Mouse (Mus musculus): Measurements from ENCODE around the gene Ncor2. TPM values are rescaled to one million over a fixed set of nuclear protein-coding genes. Genes with fewer than 3 reads are reported as not detected.

Ncor2 gene
- polyA plus RNA-seq, 1 experiment from 2014 or later, result 78.3 TPM

DNA sequence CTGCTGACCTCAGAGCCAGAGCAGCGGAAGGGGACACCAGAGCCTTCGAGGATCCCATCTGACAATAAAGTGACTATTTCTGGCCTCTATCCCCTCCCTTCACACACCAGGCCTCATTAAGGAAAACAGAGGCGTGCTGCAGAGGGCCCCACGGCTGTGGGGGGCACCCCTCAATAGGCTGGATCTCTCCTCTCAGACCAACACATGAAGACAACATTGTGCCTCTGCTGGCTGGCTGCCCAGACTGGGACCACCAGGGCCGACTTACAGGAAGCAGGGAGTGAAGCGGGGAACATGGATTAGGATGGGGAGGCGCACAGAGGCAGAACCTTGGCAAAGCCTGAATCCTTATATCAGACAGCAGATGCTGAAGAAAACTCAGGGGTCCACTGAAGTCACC, 76.1 kb downstream of the Ncor2 start:
- Histone ChIP-seq H3K79me2 (ENCODE audit: inconsistent target) (peaks cover 35% of the 10 kb centered on the region), H3K27ac (no peak overlapping the region), H3K4me3 (ENCODE audit: inconsistent target) (no peak overlapping the region), H3K36me3 (ENCODE audit: inconsistent target) (peaks cover 50% of the 10 kb centered on the region)
- WGBS (ENCODE audit: missing documents), result 90% methylated on average over 7 of the region's 7 CpGs

DNA sequence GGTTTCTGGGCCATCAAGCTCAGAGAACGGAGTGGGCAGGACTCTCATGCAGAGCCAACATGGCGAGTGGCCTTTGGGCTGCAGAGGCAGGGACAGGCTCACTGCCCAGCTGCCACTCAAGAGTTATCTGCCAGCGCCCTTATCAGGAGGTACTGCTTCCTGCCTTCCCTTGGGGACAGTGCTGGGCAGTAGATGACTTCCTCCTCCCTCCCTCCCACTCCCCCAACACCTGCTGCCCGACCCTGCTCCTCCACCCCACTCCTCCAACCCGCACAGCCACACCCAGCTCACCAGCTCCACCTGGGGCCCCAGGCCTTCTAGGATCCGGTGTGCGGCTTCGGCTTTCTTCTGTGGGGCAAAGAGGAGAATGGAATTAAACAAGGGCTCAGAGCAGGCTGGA, 76.7 kb downstream of the Ncor2 start:
- Histone ChIP-seq H3K4me3 (ENCODE audit: inconsistent target) (no peak overlapping the region), H3K27ac (no peak overlapping the region), H3K79me2 (ENCODE audit: inconsistent target) (peaks cover 35% of the 10 kb centered on the region), H3K36me3 (ENCODE audit: inconsistent target) (peaks cover 55% of the 10 kb centered on the region)
- 70% methylated on average over 8 of the region's 8 CpGs for WGBS (ENCODE audit: missing documents)

DNA sequence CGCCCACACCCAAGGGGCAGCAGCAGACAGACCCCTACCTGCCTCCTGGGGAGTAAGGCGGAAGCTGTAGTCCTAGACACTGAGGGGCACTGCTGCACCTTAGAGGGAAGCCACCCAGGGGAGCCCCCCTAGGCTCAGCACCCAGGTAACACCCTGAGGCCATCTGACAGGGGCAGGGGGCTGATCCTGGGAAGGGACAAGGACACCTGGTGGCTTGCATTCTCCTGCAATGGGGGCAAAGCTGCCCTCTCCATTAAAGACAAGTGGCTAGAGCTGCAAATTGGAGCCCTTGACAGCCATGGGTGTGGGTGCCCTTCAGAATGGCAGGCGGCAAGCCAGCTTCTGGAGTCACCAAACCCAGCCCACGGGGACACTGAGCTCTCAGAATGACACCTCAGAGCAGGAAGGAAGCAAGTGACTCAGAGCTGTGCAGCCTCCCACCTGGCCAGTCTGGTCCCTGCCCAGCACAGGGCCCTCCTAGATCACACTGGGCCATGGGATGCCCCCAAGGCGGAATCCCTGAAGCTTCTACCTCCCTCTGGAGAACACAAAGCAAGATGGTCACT, 79.2 kb downstream of the Ncor2 start:
- Histone ChIP-seq H3K36me3 (ENCODE audit: inconsistent target) (peaks cover 74% of the 10 kb centered on the region), H3K79me2 (ENCODE audit: inconsistent target) (peaks cover 23% of the 10 kb centered on the region; the same call in 1 of the 2 replicates), H3K27ac (no peak overlapping the region), H3K4me3 (ENCODE audit: inconsistent target) (no peak overlapping the region)
- 84% methylated on average over 5 of the region's 5 CpGs for WGBS (ENCODE audit: missing documents)

DNA sequence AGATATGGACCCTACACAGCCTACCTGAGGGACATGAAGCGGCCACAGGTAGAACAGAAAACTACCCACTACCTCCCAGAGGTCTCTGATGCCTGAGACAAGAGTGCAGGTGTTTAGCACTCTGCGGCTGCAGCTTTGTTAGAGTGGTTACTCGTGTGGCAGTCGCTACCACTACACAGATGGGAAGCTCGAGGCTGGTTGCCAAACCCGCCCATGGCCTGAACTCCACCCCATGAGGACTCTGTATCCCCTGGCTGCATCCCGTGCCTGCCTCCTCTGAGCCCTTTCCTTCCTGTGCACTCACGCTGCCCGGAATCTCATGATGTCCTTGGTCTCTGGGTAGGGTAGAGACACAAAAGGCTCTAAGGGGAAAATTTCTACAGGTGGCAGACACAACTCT, 80.3 kb downstream of the Ncor2 start:
- Histone ChIP-seq H3K27ac (no peak overlapping the region), H3K4me3 (ENCODE audit: inconsistent target) (no peak overlapping the region), H3K36me3 (ENCODE audit: inconsistent target) (peaks cover 71% of the 10 kb centered on the region), H3K79me2 (ENCODE audit: inconsistent target) (peaks cover 12% of the 10 kb centered on the region; the same call in 1 of the 2 replicates)
- 93% methylated on average over 9 of the region's 9 CpGs for WGBS (ENCODE audit: missing documents)

DNA sequence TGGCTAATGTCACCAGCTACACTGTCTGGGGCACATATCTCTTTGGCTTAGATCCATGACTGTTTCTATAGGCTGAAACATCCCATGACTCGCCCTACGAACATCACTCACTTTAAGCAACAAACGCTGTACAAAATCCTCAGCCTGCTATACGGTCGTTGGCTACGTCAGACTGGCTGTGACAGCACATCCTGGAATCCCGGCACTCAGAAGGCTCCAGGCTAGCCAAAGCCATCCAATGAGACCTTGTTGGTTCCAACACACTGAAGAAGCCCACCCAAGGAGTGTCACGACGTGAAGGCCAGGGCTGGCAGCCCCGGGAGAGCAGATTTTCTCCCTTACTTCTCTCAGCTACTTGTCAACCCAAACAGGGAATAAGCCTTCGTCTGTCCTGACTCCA, 82.7 kb downstream of the Ncor2 start:
- no peak overlapping the region for H3K4me3 ChIP-seq (ENCODE audit: inconsistent target)
- WGBS (ENCODE audit: missing documents), result 95% methylated on average over 11 of the region's 11 CpGs
- H3K79me2 ChIP-seq (ENCODE audit: inconsistent target), result no peaks in the 10 kb centered on the region
- no peak overlapping the region for H3K27ac ChIP-seq
- H3K36me3 ChIP-seq (ENCODE audit: inconsistent target), result peaks cover 68% of the 10 kb centered on the region

DNA sequence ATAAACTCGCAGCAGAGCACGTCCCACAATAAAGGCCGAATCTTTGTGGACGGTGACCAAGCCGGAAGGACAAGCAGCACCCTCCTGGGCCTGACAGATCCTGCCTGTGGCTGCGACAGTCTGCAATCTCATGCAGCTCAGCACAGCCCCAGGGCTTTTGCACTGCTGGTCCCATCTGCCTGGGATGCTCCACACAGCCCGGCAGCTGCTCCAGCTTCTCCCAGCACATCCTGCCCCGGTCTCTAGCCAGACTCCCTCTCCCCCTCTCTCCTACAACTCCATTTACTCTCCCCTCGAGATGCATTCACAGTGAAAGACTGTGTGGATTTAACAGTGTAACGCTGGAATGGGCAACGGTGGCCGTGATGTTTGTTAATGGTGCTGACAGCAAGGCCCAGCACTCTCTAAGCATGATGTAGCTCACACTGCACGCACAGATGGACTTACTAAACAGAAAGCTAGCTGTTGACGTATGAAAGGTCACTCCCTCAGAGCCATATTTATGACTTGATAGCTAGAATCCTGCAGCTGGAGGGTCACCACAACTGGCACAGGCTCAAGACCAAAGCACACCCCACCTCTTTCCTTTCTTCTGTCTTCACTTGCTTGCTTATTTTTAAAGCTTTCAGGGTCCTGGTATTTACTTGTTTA, 83.4 kb downstream of the Ncor2 start:
- Histone ChIP-seq H3K27ac (no peak overlapping the region), H3K79me2 (ENCODE audit: inconsistent target) (no peaks in the 10 kb centered on the region), H3K36me3 (ENCODE audit: inconsistent target) (peaks cover 73% of the 10 kb centered on the region), H3K4me3 (ENCODE audit: inconsistent target) (no peak overlapping the region)
- 93% methylated on average over 13 of the region's 14 CpGs for WGBS (ENCODE audit: missing documents)

DNA sequence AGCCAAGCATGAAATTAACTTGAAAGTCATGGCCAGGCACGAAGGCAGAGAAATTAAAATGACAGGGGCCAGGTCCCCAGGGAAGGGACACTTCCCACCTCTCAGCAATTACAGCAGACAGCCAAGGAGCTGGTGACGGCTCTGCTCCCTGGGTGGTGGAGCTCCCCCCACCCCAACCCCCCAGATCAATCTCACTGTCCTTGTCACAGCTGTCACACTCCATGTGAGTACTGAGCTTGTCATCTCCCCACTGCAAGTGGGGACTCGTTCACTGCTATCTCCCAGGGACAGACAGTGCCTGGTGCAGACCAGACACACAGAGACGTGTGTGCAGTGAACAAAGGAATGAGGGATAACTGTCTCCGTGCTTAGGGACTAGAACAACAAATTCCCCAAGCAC, 85.2 kb downstream of the Ncor2 start:
- Histone ChIP-seq H3K36me3 (ENCODE audit: inconsistent target) (peaks cover 80% of the 10 kb centered on the region), H3K27ac (no peak overlapping the region)
- WGBS (ENCODE audit: missing documents), result 91% methylated on average over 4 of the region's 5 CpGs

DNA sequence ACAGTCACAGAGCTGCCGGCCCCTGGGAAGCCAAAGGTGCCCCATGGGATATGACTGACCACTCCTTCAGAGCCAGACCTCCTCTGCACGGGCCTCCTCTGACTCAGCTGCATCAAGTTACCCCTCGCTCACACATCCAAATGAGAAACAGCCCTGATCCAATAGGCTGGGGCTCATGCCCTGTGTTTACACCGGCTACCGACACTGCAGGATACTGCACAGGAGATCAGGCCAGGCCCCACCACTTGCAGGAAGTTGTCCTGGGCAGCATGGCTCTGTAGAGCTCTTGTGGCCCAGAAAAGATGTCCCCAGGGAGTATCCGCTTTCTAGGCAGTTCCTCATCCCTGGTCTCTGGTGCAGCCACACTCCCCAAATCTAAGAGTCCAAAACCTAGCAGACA, 90.9 kb downstream of the Ncor2 start:
- WGBS (ENCODE audit: missing documents), result 95% methylated on average over 6 of the region's 6 CpGs
- no peak overlapping the region for H3K27ac ChIP-seq

More for the DNA sequence above, 85.2 kb downstream of the Ncor2 start:
- Histone ChIP-seq H3K79me2 (ENCODE audit: inconsistent target) (no peaks in the 10 kb centered on the region), H3K4me3 (ENCODE audit: inconsistent target) (no peak overlapping the region)

DNA sequence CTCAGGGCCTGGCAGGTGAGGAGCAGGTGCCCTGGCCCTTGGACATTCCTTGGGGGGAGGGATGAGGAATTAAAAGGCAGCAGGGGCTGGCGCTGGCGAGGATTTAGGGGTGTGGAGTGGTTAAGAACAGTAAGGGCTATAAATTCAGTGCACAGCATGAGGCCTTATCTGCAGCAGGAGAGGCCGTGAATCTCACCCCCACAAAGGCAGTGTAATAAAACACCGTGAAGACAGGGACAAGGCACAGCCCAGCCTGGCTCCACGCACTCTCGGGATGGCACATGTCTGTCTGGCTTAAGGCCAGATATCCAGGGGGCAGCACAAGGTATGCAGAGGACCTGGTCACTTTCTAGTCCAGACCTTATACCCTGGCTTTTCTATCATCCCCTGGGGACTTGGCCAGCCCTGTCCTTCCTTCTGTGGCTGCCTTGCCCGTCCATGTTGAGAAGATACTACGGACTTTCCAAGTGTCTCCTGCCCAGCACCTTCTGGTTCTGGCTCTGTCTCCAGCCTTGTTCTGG, 93.9 kb downstream of the Ncor2 start:
- peaks cover 94% of the 10 kb centered on the region for H3K36me3 ChIP-seq (ENCODE audit: inconsistent target)
- no peak overlapping the region for H3K27ac ChIP-seq
- whole genome bisulfite sequencing (ENCODE audit: missing documents), result 98% methylated on average over 8 of the region's 8 CpGs
- H3K4me3 ChIP-seq (ENCODE audit: inconsistent target), result no peak overlapping the region
- no peaks in the 10 kb centered on the region for H3K79me2 ChIP-seq (ENCODE audit: inconsistent target)

More for the DNA sequence above, 90.9 kb downstream of the Ncor2 start:
- Histone ChIP-seq H3K36me3 (ENCODE audit: inconsistent target) (peaks cover 95% of the 10 kb centered on the region), H3K79me2 (ENCODE audit: inconsistent target) (no peaks in the 10 kb centered on the region), H3K4me3 (ENCODE audit: inconsistent target) (no peak overlapping the region)

DNA sequence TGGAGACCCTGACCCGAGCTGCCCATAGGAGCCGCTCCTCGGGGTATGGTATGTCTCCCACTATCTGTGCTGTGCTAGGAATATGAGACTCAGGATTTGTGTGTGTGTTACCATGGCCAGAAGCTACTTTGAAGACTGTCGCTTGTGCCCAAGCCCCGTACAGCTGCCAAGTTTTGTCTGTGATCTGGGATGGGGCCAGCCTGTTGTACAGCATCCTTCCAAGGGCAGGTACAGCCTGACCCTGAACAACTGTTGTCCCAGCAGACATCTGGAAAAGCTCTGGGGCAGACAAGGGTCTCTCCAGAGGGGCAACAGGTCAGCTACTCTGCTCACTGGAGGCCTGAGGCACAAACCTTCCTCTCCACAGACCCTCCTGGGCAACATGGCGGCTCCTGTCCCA, 95.3 kb downstream of the Ncor2 start:
- WGBS (ENCODE audit: missing documents), result 97% methylated on average over 6 of the region's 6 CpGs
- Histone ChIP-seq H3K27ac (no peak overlapping the region), H3K4me3 (ENCODE audit: inconsistent target) (no peak overlapping the region), H3K36me3 (ENCODE audit: inconsistent target) (peaks cover 91% of the 10 kb centered on the region), H3K79me2 (ENCODE audit: inconsistent target) (no peaks in the 10 kb centered on the region)

DNA sequence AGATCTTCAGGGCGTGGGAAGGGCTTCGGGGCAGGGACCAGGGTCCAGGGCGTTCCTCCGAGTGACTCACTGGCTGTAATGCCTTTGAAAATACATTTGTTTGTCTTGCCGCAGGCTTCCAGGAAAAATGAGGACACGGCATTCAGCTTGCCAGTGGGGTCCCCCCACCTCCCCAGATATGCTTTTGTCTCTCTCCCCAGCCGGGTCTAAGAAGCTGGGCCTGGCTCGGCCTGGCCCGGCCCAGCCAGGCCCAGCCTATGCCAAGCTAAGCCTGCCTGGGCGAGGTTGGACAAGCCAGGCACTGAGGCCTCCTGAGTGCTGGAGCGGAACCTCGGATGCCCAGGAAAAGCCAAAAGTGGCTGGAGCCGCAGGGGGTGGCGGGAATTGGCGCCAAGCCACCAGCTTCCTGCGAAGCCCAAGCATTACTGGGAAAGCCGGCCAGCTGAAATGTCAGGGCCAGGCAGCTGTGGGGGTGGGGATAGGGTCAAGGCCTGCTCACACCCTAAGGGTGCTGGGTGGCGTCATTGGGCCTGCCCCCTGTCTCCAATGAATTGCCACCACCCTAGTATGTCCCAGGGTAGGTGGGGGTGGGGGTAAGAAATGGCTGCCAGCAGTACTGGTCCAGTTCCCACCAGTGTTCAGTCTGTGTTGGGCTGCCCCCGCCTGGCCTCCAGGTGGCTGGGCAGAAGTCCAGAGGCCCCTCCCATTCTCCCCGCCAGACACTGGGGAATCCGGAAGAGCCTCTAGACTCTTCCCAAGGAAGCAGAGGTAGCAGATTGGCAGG, 97.5 kb downstream of the Ncor2 start:
- Histone ChIP-seq H3K36me3 (ENCODE audit: inconsistent target) (peaks cover 84% of the 10 kb centered on the region), H3K4me3 (ENCODE audit: inconsistent target) (no peak overlapping the region), H3K79me2 (ENCODE audit: inconsistent target) (no peaks in the 10 kb centered on the region), H3K27ac (no peak overlapping the region)
- 97% methylated on average over 21 of the region's 21 CpGs for WGBS (ENCODE audit: missing documents)

DNA sequence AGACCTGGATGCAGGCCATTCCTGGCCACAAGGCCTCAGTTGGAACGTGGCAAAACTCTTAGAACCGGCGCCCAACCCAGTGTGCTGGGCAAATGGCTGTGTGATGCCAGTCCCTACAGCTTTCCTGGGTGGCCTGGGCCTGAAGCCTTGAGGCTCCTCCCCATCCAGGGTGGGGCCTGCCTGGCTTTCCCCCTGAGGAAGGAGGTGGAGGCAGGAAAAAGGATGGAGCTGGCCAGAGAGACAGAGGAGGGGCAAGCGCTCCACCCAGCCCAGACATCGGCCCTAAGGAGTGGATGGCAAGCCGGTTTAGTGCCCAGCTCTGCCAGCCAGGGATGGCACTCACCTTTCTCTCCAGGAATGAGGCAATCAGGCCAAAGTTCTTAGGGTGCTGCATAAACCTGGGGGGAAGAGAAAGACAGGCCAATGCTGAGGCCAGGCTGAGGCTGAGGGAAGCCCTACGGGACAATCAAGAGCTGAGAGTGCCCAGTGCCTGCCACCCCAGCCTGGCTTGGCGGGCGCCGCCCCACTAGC, 98.2 kb downstream of the Ncor2 start:
- no peak overlapping the region for H3K4me3 ChIP-seq (ENCODE audit: inconsistent target)
- no peaks in the 10 kb centered on the region; the same call in 1 of the 2 replicates for H3K79me2 ChIP-seq (ENCODE audit: inconsistent target)
- 95% methylated on average over 10 of the region's 10 CpGs for WGBS (ENCODE audit: missing documents)
- no peak overlapping the region for H3K27ac ChIP-seq
- peaks cover 78% of the 10 kb centered on the region for H3K36me3 ChIP-seq (ENCODE audit: inconsistent target)

DNA sequence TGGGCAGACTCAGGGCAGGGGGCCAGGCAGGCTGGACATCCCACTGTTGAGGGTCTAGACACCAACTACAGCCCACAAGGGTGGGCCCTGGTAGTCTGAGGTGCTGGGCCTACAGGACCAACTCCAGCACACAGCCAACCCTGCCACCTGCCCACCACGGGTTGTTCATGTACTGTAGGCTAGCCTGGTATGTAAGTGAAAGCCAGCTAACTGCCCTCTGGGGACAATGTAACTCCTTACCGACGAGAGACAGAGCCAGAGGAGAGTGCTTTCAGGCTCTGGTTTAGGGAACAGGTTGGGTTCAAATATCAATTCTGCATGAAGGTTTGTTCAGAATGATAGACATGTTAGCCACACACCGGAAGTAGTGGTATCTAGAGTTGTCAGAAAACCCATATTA, 98.7 kb downstream of the Ncor2 start:
- H3K27ac ChIP-seq, result no peak overlapping the region

DNA sequence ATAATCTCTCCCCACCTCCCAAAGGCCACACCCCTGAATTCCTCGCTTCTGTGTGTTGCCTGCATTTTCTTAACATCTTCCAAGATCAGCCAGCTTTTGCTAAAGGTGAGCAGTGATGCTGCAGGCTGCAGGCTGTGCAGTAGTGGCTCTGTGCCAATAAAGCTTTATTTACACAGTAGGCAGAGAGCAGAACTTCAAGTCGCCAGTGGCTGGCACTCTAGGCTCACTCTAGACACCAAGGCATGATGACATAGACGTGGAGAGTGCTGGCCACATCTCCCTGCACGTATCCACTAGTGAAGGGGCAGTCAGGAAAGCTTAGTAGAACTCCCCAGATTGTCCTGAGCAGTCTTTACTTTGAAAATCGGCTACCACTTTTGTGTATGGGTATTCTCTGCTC, 100.8 kb downstream of the Ncor2 start:
- Histone ChIP-seq H3K36me3 (ENCODE audit: inconsistent target) (peaks cover 51% of the 10 kb centered on the region), H3K27ac (no peak overlapping the region), H3K79me2 (ENCODE audit: inconsistent target) (peaks cover 9% of the 10 kb centered on the region; the same call in 1 of the 2 replicates), H3K4me3 (ENCODE audit: inconsistent target) (no peak overlapping the region)
- WGBS (ENCODE audit: missing documents), result 89% methylated on average over 5 of the region's 5 CpGs

More for the DNA sequence above, 98.7 kb downstream of the Ncor2 start:
- Histone ChIP-seq H3K36me3 (ENCODE audit: inconsistent target) (peaks cover 73% of the 10 kb centered on the region), H3K79me2 (ENCODE audit: inconsistent target) (no peaks in the 10 kb centered on the region; the same call in 1 of the 2 replicates), H3K4me3 (ENCODE audit: inconsistent target) (no peak overlapping the region)
- 97% methylated on average over 4 of the region's 4 CpGs for WGBS (ENCODE audit: missing documents)
